Mouse (Mus musculus) myocyte (in vitro differentiated cells): ENCODE measurements at regions not wholly inside any gene's neighbourhood (a gene's known extent, or its start where the extent isn't known, plus 50 kb on each side); places are given as distances from the start of the nearest gene placed in this dataset.

Source experiments
- H3K27me3 ChIP-seq: one replicate; pipeline ENCODE4 v1.6.1; 2011; ENCODE audit not compliant: control insufficient read depth, insufficient read depth, insufficient read length
- H3K36me3 ChIP-seq: one replicate; pipeline ENCODE4 v1.6.1; 2011; ENCODE audit not compliant: control insufficient read depth, insufficient read depth
- H3K4me2 ChIP-seq: one replicate; pipeline ENCODE4 v1.6.1; 2011; ENCODE audit warnings: low read depth, control low read depth
- H3K4me3 ChIP-seq: one replicate; pipeline ENCODE4 v1.5.1; 2011; ENCODE audit warnings: mild to moderate bottlenecking, control low read depth, moderate library complexity
- H3K79me2 ChIP-seq: one replicate; pipeline ENCODE4 v1.6.1; 2011; ENCODE audit not compliant: control insufficient read depth, insufficient read depth
- H3ac ChIP-seq: one replicate; pipeline ENCODE4 v1.6.1; 2011; ENCODE audit not compliant: control insufficient read depth, insufficient read length
- CEBPB ChIP-seq: IDR thresholded peaks from 2 replicates; pipeline ENCODE4 v1.6.1; 2011; ENCODE audit warnings: mild to moderate bottlenecking, moderate library complexity; ENCODE audit not compliant: poor library complexity, insufficient read depth, severe bottlenecking
- E2F4 ChIP-seq: IDR thresholded peaks from one replicate; pipeline ENCODE4 v1.6.1; 2011; ENCODE audit warnings: mild to moderate bottlenecking, control low read depth, moderate library complexity; ENCODE audit not compliant: insufficient read depth
- MAX ChIP-seq: IDR thresholded peaks from one replicate; pipeline ENCODE4 v1.6.1; 2011; ENCODE audit warnings: low read depth, mild to moderate bottlenecking, control low read depth
- MYOD1 ChIP-seq, 3 experiments: IDR thresholded peaks; one replicate each; pipeline ENCODE4 v1.6.1; 2011; ENCODE audit warnings: control low read depth in 2 of 3, low read depth in 2 of 3, mild to moderate bottlenecking in 2 of 3, moderate library complexity in 1 of 3; ENCODE audit not compliant: insufficient read length in 2 of 3, control insufficient read depth in 1 of 3
- MYOG ChIP-seq, 3 experiments: IDR thresholded peaks; one replicate each; pipeline ENCODE4 v1.6.1; 2011; ENCODE audit warnings: control low read depth in 2 of 3, low read depth in 2 of 3, mild to moderate bottlenecking in 2 of 3; ENCODE audit not compliant: insufficient read length in 2 of 3, control insufficient read depth in 1 of 3, insufficient read depth in 1 of 3
- POLR2A ChIP-seq: IDR thresholded peaks from one replicate; pipeline ENCODE4 v1.6.1; 2011; ENCODE audit warnings: low read depth, mild to moderate bottlenecking, control low read depth, moderate library complexity; ENCODE audit not compliant: insufficient read length
- POLR2AphosphoS2 ChIP-seq: IDR thresholded peaks from one replicate; pipeline ENCODE4 v1.6.1; 2011; ENCODE audit warnings: low read depth, control low read depth; ENCODE audit not compliant: insufficient read length
- REST ChIP-seq: IDR thresholded peaks from one replicate; pipeline ENCODE4 v1.6.1; 2011; ENCODE audit warnings: mild to moderate bottlenecking, control low read depth, moderate library complexity; ENCODE audit not compliant: insufficient read depth, insufficient read length
- SRF ChIP-seq: IDR thresholded peaks from one replicate; pipeline ENCODE4 v1.6.1; 2011; ENCODE audit warnings: low read depth; ENCODE audit not compliant: control insufficient read depth, insufficient read length
- TCF12 ChIP-seq: IDR thresholded peaks from one replicate; pipeline ENCODE4 v1.6.1; 2011; ENCODE audit warnings: mild to moderate bottlenecking, control low read depth; ENCODE audit not compliant: poor library complexity, insufficient read depth, severe bottlenecking
- TCF3 ChIP-seq: IDR thresholded peaks from one replicate; pipeline ENCODE4 v1.6.1; 2011; ENCODE audit warnings: low read depth, control low read depth; ENCODE audit not compliant: insufficient read length
- USF1 ChIP-seq: IDR thresholded peaks from one replicate; pipeline ENCODE4 v1.6.1; 2011; ENCODE audit warnings: low read depth, mild to moderate bottlenecking, control low read depth, moderate library complexity

- Histone ChIP-seq H3K4me2 (no peak overlapping the region), H3K4me3 (no peak overlapping the region), H3K36me3 (no peaks in the 10 kb centered on the region), H3K27me3 (no peaks in the 10 kb centered on the region), H3K79me2 (no peaks in the 10 kb centered on the region), H3ac (no peak overlapping the region)
- TF ChIP-seq TCF12 (no peak), CEBPB (no peak), SRF (no peak), REST (no peak), POLR2A (no peak), MYOG (IDR thresholded peaks at IDR 0.05; ENCODE audit: control insufficient read depth in 1 of 3, insufficient read depth in 1 of 3, insufficient read length in 2 of 3, low read depth in 2 of 3) (no peak), E2F4 (no peak), MYOD1 (IDR thresholded peaks at IDR 0.05; ENCODE audit: control insufficient read depth in 1 of 3, insufficient read length in 2 of 3, low read depth in 2 of 3) (no peak), TCF3 (no peak), POLR2AphosphoS2 (no peak), MAX (no peak), USF1 (no peak)
These were observed 99.1 kb downstream of the Ets2 start for GRCm38 (mm10) chr16:95800911-95801442.

GRCm38 (mm10) chr16:95798582-95798981, 96.7 kb downstream of the Ets2 start:
- no peak for TF ChIP-seq POLR2AphosphoS2
- no peak for TF ChIP-seq MYOG (IDR thresholded peaks at IDR 0.05; ENCODE audit: control insufficient read depth in 1 of 3, insufficient read depth in 1 of 3, insufficient read length in 2 of 3, low read depth in 2 of 3)
- no peak for TF ChIP-seq REST
- no peak for TF ChIP-seq USF1
- TF ChIP-seq E2F4 = no peak
- no peak for TF ChIP-seq MYOD1 (IDR thresholded peaks at IDR 0.05; ENCODE audit: control insufficient read depth in 1 of 3, insufficient read length in 2 of 3, low read depth in 2 of 3)
- no peak for TF ChIP-seq SRF
- TF ChIP-seq CEBPB = no peak
- TF ChIP-seq TCF12 = no peak
- no peak for TF ChIP-seq TCF3
- TF ChIP-seq POLR2A = no peak
- TF ChIP-seq MAX = no peak
- H3ac ChIP-seq = no peak overlapping the region

GRCm38 (mm10) chr16:95798099-95798498, 96.2 kb downstream of the Ets2 start:
- Histone ChIP-seq H3ac (no peak overlapping the region), H3K4me3 (no peak overlapping the region), H3K27me3 (no peaks in the 10 kb centered on the region), H3K4me2 (no peak overlapping the region), H3K36me3 (no peaks in the 10 kb centered on the region), H3K79me2 (no peaks in the 10 kb centered on the region)
- TF ChIP-seq POLR2AphosphoS2 (no peak), MYOD1 (IDR thresholded peaks at IDR 0.05; ENCODE audit: control insufficient read depth in 1 of 3, insufficient read length in 2 of 3, low read depth in 2 of 3) (no peak), TCF12 (no peak), MYOG (IDR thresholded peaks at IDR 0.05; ENCODE audit: control insufficient read depth in 1 of 3, insufficient read depth in 1 of 3, insufficient read length in 2 of 3, low read depth in 2 of 3) (no peak), POLR2A (no peak), USF1 (no peak), E2F4 (no peak), SRF (no peak), CEBPB (no peak), TCF3 (no peak), MAX (no peak), REST (no peak)

More at GRCm38 (mm10) chr16:95798582-95798981, 96.7 kb downstream of the Ets2 start:
- H3K4me3 ChIP-seq = no peak overlapping the region
- H3K4me2 ChIP-seq = no peak overlapping the region
- H3K79me2 ChIP-seq = no peaks in the 10 kb centered on the region
- H3K27me3 ChIP-seq = no peaks in the 10 kb centered on the region
- H3K36me3 ChIP-seq = no peaks in the 10 kb centered on the region

GRCm38 (mm10) chr16:95797141-95797540, 95.3 kb downstream of the Ets2 start:
- TF ChIP-seq TCF3 = no peak
- TF ChIP-seq USF1 = no peak
- no peak for TF ChIP-seq TCF12
- TF ChIP-seq REST = no peak
- TF ChIP-seq POLR2A = no peak
- TF ChIP-seq MAX = no peak
- no peak for TF ChIP-seq E2F4
- TF ChIP-seq CEBPB = no peak
- no peak for TF ChIP-seq MYOD1 (IDR thresholded peaks at IDR 0.05; ENCODE audit: control insufficient read depth in 1 of 3, insufficient read length in 2 of 3, low read depth in 2 of 3)
- no peak for TF ChIP-seq SRF
- TF ChIP-seq POLR2AphosphoS2 = no peak
- no peak for TF ChIP-seq MYOG (IDR thresholded peaks at IDR 0.05; ENCODE audit: control insufficient read depth in 1 of 3, insufficient read depth in 1 of 3, insufficient read length in 2 of 3, low read depth in 2 of 3)
- Histone ChIP-seq H3ac (no peak overlapping the region), H3K4me2 (no peak overlapping the region), H3K4me3 (no peak overlapping the region), H3K27me3 (no peaks in the 10 kb centered on the region), H3K36me3 (no peaks in the 10 kb centered on the region), H3K79me2 (no peaks in the 10 kb centered on the region)

- Histone ChIP-seq H3K36me3 (no peaks in the 10 kb centered on the region), H3K4me3 (no peak overlapping the region), H3K4me2 (no peak overlapping the region), H3K79me2 (no peaks in the 10 kb centered on the region), H3ac (no peak overlapping the region), H3K27me3 (no peaks in the 10 kb centered on the region)
- no peak for TF ChIP-seq REST
- no peak for TF ChIP-seq MYOD1 (IDR thresholded peaks at IDR 0.05; ENCODE audit: control insufficient read depth in 1 of 3, insufficient read length in 2 of 3, low read depth in 2 of 3)
- TF ChIP-seq MAX = no peak
- no peak for TF ChIP-seq MYOG (IDR thresholded peaks at IDR 0.05; ENCODE audit: control insufficient read depth in 1 of 3, insufficient read depth in 1 of 3, insufficient read length in 2 of 3, low read depth in 2 of 3)
- TF ChIP-seq POLR2AphosphoS2 = no peak
- TF ChIP-seq POLR2A = no peak
- no peak for TF ChIP-seq TCF12
- no peak for TF ChIP-seq TCF3
- no peak for TF ChIP-seq E2F4
- no peak for TF ChIP-seq CEBPB
- no peak for TF ChIP-seq SRF
- no peak for TF ChIP-seq USF1
These were observed 93.0 kb downstream of the Ets2 start for GRCm38 (mm10) chr16:95794876-95795275.
